Mouse (Mus musculus): ENCODE measurements around the gene Clpx. TPM values are rescaled to one million over a fixed set of nuclear protein-coding genes. Genes with fewer than 3 reads are reported as not detected.
"Not testable (repeated sequence)": the region's sequence is repeated elsewhere in the genome, so short reads cannot be mapped to it uniquely, and the experiment has no call there.

The Clpx gene
- 57.3 and 57.5 TPM in 2 replicates for total RNA-seq (2021)
- long read RNA-seq, transcript Clpx-202 (13 exons, 2,809 nt), result minor isoform, 70 of 589 reads
- long read RNA-seq, transcript Clpx-201 (14 exons, 2,885 nt), result major isoform, 467 of 589 reads
- long read RNA-seq, partial matches to known transcripts, result 15 of 589 reads
- long read RNA-seq, other reads (novel, unspliced or antisense), result 35 of 589 reads

GRCm38 (mm10) chr9:65293973-65294715, at the start of gene Clpx:
Gene Clpx, plus strand, starts transcription at chr9:65294260.
- peak; percentile 99 for DNase-seq

GRCm38 (mm10) chr9:65247502-65248376, 46.3 kb upstream of the Clpx start:
- DNase-seq, result no peak

GRCm38 (mm10) chr9:65248377-65248690, 45.7 kb upstream of the Clpx start:
- DNase-seq, result no peak

- DNase-seq, result peak; percentile 63
Observed at GRCm38 (mm10) chr9:65252026-65252425, 42.0 kb upstream of the Clpx start.

DNA sequence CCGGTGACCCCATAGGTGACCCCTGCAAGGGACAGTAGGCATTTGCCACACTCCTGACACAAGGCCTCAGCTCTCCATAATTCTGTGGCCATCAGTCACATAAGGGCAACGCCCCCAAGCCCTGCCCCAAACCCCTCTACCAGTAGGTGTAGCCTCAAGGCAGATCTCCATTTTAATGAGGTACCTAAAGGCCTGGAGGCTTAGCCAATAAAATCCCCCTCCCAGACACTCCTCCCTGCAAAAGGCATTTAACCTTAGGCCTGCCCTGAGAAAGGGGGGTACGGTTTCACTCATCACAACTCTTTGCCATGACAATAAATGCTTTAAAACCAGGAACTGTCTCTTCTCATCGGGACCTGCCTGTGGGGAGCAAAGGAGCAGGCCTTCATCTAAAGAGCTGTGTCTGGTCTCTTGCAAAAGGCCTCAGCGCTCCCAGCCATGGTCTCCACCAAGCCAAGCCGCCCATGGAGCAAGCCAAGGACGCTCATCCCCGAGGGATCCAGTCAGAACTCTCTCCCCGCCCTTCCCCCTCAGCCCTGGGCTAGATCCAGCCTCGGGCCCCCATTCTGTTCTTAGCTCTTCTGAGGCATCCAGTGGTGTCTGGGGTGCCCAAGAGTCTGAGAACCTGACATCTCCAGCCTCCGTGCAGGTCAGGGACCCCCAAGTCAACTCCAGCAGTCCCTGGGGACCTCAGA, 38.0 kb upstream of the Clpx start:
- DNase-seq, result no peak

- no peak for DNase-seq
Observed at GRCm38 (mm10) chr9:65257218-65257910, 36.7 kb upstream of the Clpx start.

DNA sequence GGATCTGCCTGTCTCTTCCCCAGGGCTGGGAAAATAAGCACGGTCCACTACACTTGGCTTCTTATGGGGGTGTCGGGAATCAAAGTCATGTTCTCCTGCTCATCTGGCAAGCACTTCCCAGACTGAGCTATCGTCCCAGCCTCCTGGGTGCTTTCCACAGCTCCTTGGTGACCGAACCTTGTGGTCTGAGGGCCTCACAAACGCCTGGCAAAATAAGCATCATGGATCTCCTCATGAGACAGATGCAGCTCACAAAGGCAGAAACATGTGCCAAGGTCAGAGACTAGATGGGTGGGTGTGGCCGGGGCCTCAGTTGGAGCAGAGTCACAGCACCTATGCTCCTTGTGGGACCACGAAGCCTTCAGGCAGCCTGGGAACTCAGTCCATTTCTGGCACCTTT, 34.7 kb upstream of the Clpx start:
- no peak for DNase-seq

DNA sequence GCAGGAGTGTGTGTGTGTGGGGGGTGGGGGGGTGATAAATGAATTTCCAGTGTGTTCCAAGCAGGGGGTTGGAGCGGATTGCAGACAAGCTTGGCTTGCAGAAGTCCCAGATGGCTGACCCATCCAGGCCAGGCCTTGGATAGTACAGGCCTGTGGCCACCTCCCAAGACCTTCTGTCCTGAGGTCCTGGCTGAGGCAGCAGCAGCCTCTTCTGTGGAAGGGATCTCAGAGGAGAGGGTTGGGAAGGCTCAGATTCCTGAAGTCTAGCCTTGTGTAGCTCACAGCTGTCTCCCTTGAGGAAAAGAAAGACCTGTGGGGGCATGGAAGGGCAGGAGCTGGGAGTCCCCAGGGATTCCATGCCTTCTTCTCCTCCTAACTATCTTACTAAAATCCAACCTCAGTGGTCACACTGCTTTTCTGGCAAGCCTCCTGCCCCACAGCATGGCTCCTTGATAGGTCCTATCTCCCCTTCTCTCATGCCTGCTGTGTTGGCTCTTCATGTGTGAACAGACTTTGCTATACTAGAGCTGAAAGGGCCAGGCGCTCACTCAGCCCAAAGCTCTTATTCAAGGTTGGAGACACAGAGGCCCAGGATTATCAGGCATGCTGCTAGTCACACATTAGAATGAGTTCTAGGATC, 32.3 kb upstream of the Clpx start:
- DNase-seq, result no peak

DNA sequence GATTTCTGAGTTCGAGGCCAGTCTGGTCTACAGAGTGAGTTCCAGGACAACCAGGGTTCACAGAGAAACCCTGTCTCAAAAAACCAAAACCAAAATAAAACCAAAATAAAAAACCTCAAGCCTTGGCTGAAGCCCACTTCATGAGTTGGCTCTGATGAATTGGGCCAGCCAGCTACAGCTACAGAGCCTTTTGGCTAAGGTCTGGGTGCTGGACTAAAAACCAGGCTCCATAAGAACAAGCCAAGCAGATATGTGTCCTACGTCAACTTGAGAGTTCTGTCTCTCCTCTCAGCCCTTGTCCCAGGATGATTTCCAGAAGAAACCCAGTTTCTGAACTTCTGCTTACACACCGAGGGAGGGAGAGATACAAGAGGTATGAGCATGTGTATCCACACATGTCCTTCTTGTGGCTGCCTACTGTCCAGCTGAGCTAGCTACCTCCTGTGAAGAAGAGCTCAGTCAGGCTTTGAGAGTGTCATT, 31.4 kb upstream of the Clpx start:
- no peak for DNase-seq

GRCm38 (mm10) chr9:65264959-65265358, 29.1 kb upstream of the Clpx start, which contains the start of gene Cilp:
Gene Cilp, plus strand, starts transcription at chr9:65265180.
- no peak for DNase-seq

DNA sequence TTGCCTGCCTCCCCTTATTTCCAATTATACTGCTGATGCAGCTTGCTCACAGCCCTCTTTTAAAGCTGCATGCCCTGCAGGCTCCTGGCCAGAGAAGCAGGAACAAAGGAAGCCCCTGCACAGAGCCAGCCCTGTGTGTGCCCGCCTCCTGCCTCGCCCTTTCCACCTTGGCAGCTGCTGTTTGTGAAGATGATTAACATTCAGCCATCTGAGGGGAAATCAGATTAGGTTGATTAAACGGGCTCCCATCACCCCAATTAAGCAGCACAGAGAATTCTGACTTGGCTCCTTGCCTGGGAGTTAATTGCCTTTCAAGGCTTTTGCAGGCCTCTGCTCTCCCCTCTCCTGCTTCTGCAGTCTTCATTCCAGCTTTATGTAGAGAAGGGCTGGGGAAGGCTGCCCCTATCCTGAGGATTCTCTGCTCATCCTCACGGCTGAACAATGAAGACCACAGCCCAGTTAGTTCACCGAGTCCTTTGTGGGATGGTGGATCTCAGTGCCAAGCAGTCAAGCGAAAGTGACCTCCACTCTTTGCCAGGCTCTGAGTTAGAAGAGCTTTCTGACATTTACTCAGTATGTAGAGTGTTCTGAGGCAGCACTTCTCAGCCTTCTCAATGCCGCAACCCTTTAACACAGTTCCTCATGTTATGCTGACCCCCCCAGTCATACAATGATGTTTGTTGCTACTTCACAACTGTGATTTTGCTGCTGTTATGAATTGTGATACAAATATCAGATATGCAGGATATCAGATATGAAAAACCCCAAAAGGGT, 26.1 kb upstream of the Clpx start:
- DNase-seq, result no peak

DNA sequence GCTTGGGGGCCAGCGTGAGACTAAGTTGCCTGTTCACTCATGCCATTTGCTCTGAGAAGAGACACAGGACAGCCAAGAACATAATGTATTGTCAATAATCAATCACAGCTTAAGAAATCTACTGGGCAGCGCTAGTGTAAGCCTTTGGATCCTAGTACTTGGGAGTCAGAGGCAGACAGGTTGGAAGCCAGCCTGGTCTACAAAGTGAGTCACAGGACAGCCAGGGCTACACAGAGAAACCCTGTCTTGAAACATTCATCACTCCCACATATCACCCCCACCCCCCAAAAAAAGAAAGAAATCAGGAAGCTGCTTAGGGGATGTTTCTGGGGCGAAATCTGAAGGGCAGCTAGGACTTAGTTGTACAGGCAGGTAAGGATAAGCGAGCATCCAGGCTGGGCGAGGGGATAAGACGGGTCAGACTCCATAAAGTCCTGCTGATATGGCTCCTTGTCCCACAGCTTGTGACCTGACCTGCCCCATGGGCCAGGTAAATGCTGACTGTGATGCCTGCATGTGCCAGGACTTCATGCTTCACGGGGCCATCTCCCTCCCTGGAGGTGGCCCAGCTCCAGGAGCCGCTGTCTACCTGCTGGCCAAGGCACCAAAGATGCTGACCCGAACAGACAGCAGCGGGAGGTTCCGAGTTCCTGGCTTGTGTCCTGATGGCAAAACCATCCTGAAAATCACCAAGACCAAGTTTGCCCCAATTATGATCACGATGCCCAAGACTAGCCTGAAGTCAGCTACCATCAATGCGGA, 20.8 kb upstream of the Clpx start:
- no peak for DNase-seq

DNA sequence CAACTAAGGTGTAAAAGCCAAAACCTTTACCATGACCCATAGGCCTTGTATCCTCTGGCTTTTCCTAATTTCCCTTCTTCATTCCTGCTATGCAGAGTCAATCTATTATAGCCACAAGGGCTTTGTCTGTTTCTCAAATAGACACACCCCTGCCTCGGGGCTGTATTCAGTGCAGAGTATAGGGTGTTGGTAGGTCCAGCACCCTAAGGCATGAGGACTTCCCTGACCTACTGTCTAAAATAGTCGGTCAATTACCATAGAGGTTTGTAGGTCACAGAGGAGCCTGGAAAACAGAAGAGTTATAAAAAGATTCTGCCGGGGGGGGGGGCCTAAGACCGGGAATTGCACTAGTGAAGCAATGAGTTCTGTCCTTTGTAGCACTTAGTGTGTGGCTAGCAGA, 20.2 kb upstream of the Clpx start:
- no peak for DNase-seq

DNA sequence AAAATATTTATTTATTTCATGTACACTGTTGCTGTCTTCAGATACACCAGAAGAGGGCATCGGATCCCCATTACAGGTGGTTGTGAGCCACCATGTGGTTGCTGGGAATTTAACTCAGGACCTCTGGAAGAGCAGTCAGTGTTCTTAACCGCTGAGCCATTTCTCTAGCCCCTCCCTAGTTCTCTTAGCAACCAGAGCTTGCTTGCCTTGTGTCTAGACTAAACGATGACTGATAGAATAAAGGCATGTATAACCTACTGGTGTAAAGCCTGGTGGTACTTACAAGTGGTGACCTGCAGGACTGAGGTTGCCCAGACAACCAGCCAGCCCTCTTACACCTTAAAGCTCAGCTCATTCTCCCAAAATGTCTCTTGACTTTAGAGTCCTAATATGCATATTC, 19.2 kb upstream of the Clpx start:
- DNase-seq, result not testable (repeated sequence)

- no peak for DNase-seq
Observed at GRCm38 (mm10) chr9:65275810-65276530, 18.1 kb upstream of the Clpx start.

GRCm38 (mm10) chr9:65281536-65282151, 12.4 kb upstream of the Clpx start:
- no peak for DNase-seq

DNA sequence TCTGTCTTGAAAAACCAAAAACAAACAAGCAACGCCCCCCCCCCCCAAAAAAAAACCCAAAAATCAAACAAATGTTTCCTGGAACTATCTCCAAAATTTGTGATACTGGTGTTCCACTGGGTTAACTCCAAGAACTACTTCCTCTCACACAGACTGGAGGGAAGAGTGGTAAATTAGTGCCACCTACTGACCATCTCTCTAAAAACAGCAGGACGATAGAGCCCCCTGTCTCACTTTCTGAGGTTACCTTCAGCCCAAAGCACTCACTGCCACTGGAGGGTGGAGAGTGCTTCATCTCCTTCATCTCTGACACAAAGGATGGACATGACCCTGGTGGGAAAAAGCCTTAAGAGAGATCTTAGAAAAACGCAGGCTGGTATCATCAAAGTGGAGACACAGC, 10.8 kb upstream of the Clpx start:
- DNase-seq, result no peak

DNA sequence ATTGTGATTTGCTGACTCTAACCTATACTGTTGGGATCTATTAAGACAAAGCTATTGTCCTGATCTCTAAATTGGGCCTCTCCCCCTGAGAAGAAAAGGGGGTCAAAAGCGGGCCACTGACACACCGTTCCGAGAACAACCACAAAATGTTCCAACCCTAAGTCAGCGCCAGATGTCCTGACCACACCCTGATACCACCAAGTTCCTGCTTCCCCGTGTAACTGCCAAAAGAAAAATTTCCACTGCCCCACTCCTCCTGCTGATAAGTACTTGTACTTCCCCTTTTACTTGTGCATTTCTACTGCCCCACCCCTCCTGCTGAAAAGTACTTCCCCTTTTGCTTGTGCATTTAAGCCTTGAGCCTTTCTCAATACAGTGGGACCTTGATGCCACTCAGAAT, 5.8 kb upstream of the Clpx start:
- DNase-seq, result not testable (repeated sequence)

DNA sequence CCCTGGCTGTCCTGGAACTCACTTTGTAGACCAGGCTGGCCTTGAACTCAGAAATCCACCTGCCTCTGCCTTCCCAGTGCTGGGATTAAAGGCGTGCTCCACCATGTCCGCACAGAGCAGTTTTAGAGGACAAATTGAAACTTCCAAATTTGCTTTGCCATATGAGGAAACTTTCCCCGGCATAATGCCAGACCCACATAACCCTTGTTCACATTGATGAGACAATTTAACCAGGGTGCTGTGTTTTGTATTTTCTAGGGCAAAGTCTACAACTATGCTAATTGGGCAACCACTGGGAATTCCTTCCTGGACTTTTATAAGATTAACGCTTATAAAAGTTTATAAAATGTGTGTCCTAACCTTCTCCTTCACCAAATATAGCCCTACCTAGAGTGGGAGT, 4.1 kb upstream of the Clpx start:
- DNase-seq, result no peak

Measured in adrenal gland, postnatal 25 days (tissue).